Mouse (Mus musculus): ENCODE results near the gene Bik.

- TF ChIP-seq POLR2A (IDR thresholded peaks at IDR 0.05; ENCODE audit: borderline replicate concordance, extremely low read depth, insufficient read depth, insufficient read length, poor library complexity, severe bottlenecking) (no peak), CTCF (IDR thresholded peaks at IDR 0.05; ENCODE audit: borderline replicate concordance, extremely low read depth, insufficient read depth, insufficient read length) (no peak)
Measured at GRCm38 (mm10) chr15:83524333-83524729, 2.3 kb upstream of the Bik start.

Measured in brain, embryonic 14.5 days (tissue).